Mouse (Mus musculus): ENCODE data around the gene Spc24.

Gene Spc24

GRCm38 (mm10) chr9:21749382-21750118 is 10.6 kb downstream of the Spc24 start:
- DNase-seq (ENCODE audit: low read depth, low spot score) = no peak

GRCm38 (mm10) chr9:21748491-21748890 is 11.6 kb downstream of the Spc24 start:
- no peak for DNase-seq (ENCODE audit: low read depth, low spot score)

- DNase-seq (ENCODE audit: low read depth, low spot score) = no peak
Observed at GRCm38 (mm10) chr9:21748033-21748432, 12.1 kb downstream of the Spc24 start.

GRCm38 (mm10) chr9:21747238-21747774 is 12.8 kb downstream of the Spc24 start:
- no peak for DNase-seq (ENCODE audit: low read depth, low spot score)

- DNase-seq (ENCODE audit: low read depth, low spot score) = no peak
Observed at GRCm38 (mm10) chr9:21741514-21741913, 18.6 kb downstream of the Spc24 start.

GRCm38 (mm10) chr9:21740427-21740826 is 19.7 kb downstream of the Spc24 start:
- no peak for DNase-seq (ENCODE audit: low read depth, low spot score)

- DNase-seq (ENCODE audit: low read depth, low spot score) = no peak
Observed at GRCm38 (mm10) chr9:21738776-21739175, 21.3 kb downstream of the Spc24 start.

- no peak for DNase-seq (ENCODE audit: low read depth, low spot score)
Observed at GRCm38 (mm10) chr9:21737188-21737587, 22.9 kb downstream of the Spc24 start.

- DNase-seq (ENCODE audit: low read depth, low spot score) = no peak
Observed at GRCm38 (mm10) chr9:21736580-21736979, 23.5 kb downstream of the Spc24 start.

GRCm38 (mm10) chr9:21735126-21735525 is 25.0 kb downstream of the Spc24 start:
- DNase-seq (ENCODE audit: low read depth, low spot score) = no peak

- DNase-seq (ENCODE audit: low read depth, low spot score) = no peak
Observed at GRCm38 (mm10) chr9:21733989-21734388, 26.1 kb downstream of the Spc24 start.

GRCm38 (mm10) chr9:21733446-21733845 is 26.7 kb downstream of the Spc24 start:
- DNase-seq (ENCODE audit: low read depth, low spot score) = peak; percentile 77

GRCm38 (mm10) chr9:21732288-21732687 is 27.8 kb downstream of the Spc24 start:
- no peak for DNase-seq (ENCODE audit: low read depth, low spot score)

GRCm38 (mm10) chr9:21729264-21729663 is 30.8 kb downstream of the Spc24 start:
- no peak for DNase-seq (ENCODE audit: low read depth, low spot score)

GRCm38 (mm10) chr9:21728261-21728832 is 31.8 kb downstream of the Spc24 start:
- DNase-seq (ENCODE audit: low read depth, low spot score) = no peak

GRCm38 (mm10) chr9:21726218-21726975 is 33.7 kb downstream of the Spc24 start:
- DNase-seq (ENCODE audit: low read depth, low spot score) = no peak

- DNase-seq (ENCODE audit: low read depth, low spot score) = no peak
Observed at GRCm38 (mm10) chr9:21725224-21726121, 34.6 kb downstream of the Spc24 start.

- DNase-seq (ENCODE audit: low read depth, low spot score) = peak; percentile 98
Observed at GRCm38 (mm10) chr9:21724147-21724536, 36.0 kb downstream of the Spc24 start.

GRCm38 (mm10) chr9:21723377-21724146 is 36.5 kb downstream of the Spc24 start, which contains the start of gene Ldlr:
Gene Ldlr (plus strand): TSS chr9:21723483.
- DNase-seq (ENCODE audit: low read depth, low spot score) = peak; percentile 98

GRCm38 (mm10) chr9:21721036-21721435 is 39.1 kb downstream of the Spc24 start:
- DNase-seq (ENCODE audit: low read depth, low spot score) = no peak
